Mouse (Mus musculus) c-Kit-negative CD71-positive TER-119-positive erythroid progenitor cells, embryonic 14.5 days (primary cell): ENCODE measurements around the gene Calcoco1.

Experiments
- DNase-seq: peaks from one replicate; pipeline ENCODE4 v3.0.0-alpha.2; 2013; ENCODE audit warnings: low read depth, low spot score

Gene Calcoco1

DNA sequence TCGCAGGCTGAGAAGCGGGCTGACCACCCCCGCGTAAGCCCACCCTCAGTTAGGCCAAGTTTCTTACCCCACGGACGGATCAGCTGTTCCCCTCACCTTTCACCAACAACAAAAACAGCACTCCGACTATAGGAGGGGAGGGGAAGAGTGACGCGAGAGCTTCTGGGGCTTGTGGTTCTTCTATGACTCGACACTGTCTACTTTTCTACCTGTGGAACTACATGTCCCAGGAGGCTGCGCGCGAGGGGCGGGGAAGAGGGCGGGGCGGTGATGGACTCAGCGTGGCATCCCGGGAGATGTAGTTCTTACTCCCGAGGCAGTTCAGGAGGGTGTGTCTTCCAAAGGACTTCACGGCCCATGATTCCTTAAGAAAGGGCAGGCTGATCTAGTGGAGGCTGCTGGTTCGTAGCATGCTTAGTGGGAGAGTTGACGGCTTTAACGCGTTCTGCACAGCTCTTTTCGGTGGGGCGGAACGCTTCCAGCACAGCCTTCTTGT, at the start of gene Calcoco1:
Gene Calcoco1 (minus strand): TSS at position 199 of the 496 bp plus-strand sequence.
- DNase-seq, result peak; percentile 93

DNA sequence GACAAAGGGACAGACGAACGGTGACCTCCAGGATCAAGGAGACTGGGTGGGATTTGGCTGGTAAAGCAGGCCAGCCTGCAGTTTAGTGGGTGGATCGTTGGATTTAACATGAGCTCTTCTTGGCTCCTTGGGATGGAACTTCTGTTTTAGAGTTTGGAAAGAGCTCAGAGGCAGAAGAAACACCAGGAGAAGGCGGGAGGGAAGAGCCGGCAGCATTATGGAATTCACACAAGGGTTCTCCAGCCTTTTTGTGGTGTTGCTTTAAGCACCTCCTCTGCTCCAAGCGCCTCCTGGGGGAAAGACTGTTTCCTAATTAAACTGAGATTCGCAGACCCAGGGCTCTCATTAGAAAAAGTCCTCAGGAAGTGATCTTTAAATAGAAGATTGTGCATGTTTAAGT, 48.9 kb upstream of the Calcoco1 start:
- DNase-seq, result no peak

DNA sequence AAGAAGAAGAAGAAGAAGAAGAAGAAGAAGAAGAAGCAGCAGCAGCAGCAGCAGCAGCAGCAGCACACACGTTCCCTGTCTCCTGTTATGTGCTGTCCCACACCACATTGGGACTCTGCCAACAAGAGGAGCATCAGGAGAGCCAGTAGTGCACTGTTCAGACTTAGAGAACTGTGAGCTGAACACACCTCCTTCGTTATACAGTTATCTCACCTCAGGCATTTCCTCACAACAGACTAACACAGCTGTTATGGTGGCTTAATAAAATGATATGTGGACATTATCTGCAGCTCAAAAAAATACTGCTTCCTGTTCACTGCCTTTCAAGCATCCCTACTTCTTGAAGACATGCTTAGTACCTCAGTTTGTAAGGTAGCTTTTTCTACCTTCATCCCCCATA, 43.2 kb upstream of the Calcoco1 start:
- no peak for DNase-seq

DNA sequence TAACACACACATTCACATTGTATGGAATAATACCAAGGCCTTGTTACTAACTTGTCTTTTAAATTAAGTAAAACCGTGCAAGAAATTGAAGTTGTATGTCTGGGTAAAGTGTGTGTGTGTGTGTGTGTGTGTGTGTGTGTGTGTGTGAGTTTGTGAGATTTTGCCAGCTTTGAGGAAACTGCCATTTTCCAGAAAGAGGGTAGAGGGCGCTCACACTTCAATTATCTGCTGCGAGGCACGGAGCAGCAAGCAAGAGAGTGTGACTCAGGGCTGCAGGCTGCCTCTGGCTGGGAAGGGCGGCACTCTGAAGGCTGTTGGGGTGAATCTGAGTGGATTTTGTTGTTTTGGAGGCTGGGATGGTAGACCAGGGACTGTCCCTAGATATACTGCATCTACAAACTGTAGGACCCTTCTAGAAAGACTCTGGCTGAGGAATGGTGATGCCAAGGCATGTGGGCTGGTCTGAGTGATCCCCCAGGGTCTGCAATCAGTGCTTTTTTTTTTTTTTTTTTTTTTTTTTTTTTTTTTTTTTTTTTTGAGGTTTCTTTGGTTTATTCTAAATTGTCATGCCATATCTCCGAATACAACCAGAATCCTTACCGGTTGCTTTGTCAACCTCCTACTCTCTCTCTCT, 39.9 kb upstream of the Calcoco1 start:
- no peak for DNase-seq

DNA sequence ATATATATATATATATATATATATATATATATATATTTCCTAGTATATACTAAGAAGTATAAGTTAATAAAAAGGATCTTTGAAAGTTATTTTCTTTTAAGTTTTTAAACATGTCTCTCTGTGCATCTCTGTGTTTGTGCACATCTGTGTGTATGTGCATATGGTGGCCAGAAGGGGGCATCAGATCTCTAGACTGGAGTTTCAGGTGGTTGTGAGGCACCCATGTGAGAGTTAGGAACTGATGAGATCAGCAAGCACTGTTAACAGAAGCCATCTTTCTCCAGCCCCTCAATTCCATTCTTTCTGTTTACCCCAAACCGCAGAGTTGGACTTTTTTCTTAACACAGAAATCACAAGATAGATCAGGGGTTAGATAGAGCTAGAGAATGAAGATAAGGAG, 35.7 kb upstream of the Calcoco1 start:
- no peak for DNase-seq

DNA sequence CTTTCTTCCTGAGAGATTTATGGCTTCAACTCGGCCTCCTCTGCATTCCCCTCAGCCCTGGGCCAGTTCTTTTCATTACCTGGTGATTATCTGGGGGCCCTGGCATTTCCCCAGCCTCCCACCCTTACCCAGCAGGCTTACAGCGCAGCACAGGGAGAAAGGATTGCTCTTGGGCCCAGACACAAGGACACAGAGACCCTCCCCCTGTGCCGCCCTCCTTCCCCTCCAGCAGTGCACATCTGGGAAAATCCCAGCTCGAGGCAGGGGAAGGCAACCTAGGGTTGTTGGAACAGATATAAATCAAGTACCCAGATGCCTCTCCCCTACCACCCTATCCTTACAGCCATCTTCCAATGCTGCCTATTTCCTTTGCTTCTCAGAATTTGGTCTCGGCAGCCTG, 33.1 kb upstream of the Calcoco1 start:
- DNase-seq, result no peak

DNA sequence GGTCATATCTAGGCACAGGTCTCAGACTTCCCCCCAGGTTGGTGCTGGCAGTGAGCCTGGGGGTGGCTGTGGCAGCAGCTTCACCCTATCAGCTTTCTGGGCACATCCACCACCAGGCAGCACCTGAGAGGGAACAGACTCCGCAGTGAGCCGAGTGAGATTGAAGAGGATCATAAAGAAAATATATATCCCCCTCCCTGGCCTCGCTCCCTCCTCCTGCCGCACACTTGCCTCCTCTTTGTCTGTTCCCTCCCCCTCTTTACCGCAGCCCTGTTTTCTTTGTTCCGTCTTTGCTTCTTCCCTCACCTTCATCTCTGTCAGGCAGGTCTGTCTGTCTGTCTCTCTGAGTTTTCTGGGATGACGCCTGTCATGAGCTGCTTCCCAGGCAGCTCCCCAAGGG, 32.4 kb upstream of the Calcoco1 start:
- no peak for DNase-seq

DNA sequence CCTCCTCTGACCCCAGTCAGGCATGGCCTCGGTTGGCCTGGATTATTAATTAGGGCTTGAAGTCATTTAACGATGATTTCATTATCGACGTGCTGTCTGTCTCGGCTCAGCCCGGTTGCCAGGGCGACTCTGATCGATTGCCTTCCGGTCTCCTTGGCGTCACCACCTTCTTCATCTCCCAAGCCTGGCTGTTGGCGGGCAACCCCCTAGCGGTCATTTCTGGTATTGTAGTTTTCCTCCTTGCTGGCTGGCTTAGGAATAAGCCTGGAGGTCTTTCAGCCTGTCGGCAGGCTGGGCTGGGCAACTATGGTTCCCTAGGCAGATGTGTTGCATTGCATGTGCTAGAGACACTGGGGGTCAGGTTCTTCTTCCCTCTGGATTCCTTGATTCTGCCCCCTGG, 31.2 kb upstream of the Calcoco1 start:
- peak; percentile 31 for DNase-seq

DNA sequence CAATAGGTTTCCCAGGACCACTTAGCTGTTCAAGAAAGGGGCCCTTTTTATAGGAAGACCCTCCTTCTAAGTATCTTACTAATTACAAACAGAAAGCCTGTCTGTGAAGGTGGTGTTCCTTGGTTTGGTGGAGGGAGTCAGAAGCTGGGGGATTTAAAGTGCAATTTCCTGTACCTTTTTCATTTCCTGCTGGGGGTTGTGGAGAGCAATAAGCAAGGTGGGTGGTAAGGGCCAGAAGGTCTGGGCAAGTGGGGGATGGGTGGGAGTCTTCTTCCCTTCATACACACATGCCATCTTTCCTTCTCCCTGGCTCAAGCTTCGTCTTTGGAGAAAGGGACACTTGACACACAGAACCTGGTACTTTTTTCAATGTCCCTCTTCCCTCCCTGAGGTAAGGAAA, 30.2 kb upstream of the Calcoco1 start:
- DNase-seq, result no peak

DNA sequence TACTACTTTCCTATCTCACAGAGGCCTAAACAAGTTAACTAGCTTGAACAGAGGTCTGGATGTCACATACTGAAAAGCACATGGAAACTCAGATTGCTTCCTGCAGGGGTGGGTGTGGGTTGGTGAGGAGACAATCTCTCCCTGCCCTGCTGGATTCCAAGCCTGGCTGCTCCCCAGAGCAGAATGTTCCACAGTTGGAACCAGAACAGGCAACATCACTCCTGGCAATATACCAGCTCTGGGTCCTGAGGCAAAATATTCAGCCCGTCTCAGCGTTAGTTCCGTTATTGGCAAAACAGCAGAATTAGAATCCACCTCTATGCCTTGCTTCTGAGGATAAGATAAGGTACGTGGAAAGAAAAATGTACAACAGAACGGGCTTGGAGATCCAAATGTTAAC, 28.3 kb upstream of the Calcoco1 start:
- no peak for DNase-seq

DNA sequence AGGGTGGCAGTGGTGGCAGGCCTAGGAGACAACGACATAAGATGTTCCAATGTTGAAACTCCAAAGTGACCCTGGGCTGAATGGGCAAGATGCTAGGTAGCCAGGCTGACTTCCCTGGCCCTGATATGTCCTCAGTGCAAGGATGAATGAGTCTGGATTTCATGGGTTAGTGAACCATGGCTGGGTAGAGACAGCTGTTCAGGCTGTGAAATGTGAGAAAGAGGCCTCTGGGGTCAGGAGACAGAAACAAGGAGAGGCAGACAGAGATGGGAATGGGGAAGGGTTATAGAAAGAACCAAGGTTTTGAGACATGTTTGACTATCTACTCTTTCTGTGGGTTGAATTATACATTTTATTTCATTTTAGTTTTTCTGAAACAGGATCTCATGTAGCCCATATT, 27.1 kb upstream of the Calcoco1 start:
- no peak for DNase-seq

DNA sequence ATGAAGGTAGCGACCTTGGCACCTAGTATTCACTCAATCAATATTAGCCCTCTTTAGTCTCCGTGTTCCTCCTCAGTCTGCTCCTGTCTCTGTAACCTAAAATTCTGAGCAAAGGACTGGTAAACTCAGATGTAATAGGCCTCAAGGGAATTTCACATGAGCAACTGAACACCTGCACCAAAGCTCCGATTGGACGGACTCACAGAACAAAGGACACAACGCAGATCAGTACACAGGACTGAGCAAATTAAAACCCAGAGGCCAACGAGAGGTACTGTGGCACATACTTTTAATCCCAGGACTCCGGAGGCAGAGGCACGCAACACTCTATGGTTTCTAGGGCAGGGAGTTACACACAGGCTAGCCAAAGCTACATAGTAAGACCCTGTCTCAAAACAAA, 25.9 kb upstream of the Calcoco1 start:
- DNase-seq, result no peak

DNA sequence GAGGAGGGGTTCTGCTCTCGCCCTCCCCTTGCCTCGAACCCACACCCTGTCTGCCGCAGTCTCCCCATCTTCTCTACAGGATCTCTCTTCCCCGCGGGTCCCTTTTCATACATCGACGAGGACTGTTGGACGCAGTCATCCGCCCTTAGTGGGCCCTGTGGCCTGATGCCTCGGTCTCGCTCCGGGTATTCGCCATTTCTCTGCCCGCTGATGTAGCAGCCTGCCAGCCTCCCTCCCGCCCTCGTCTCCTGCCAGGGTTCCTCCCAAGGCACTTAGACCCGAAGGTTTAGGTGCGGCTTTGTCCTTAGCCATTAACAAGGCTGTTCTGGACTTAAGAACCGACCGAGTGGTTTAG, 25.3 kb upstream of the Calcoco1 start:
- no peak for DNase-seq

DNA sequence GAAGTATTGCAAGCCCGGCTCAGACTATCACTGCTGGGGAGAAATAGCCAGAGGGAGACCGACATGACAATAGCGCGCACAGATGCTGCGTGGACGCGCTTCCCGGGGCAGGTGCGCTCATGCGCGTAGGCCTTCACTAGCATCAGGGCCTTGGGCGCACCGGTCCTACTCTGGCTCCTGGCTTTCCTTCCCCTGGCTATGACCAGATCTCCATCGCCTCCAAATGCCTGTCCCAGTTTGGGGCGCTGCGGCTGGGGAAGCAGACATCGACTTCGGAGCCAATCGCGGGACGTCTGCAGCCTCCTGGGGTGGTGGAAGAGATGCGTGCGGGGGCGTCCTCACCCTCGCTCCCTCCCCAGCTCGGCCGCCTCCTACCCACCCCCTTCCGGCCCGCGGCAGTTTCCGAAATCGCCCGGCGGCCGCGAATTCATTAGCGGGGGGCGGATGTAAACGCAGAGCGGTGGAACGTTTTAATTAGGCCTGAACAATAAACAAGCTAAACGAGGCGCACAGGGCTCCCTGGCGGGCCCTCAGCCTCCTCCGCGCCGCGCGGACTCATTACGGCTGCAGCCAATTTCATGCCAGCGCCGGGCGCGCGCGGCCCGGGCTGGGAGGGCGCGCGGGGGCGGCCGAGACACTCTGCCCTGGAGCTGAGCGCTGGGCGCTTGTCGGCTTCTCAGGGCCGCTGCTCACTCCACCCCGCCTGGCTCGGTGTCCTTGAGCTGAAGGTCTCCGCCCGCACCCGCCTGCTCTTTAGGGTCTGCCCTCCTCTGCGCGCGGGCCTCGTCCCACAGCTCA, 24.7 kb upstream of the Calcoco1 start:
- DNase-seq, result no peak

DNA sequence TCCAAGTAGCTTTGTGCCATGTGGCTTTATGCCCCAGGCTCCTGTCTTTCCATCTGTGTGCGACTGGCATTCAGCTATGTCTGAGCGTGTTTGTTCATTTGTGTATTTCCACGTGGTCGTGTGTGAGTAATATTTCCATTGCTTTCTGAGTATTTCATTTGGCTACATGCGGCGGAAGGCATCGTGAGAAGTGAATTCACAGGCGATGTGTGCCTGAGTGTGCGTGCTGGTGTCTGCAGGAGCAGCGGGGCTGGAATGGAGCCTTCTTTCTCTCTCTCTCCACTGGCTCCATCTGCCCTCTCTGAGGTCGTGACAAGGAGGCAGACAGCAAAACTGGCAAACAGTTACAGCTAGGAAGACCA, 24.1 kb upstream of the Calcoco1 start:
- DNase-seq, result no peak

DNA sequence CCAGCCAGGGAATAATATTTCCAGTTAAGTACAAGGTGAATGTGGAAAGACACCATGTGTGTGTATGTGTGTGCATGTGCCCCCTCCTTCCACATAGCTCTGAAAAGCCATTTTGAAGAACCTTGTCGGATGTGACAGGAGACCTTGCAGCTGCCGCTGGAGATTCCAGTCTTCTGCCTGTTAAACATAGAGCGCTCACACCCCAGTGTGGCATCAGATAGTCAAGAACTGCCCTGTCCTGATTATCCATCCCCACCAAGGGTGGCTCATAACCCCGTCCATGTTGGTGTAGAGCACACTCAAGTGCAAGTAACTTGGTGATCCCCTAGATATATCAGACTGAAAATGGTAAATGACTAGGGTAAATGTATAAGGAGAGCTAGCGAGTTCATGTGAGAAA, 23.4 kb upstream of the Calcoco1 start:
- DNase-seq, result no peak

DNA sequence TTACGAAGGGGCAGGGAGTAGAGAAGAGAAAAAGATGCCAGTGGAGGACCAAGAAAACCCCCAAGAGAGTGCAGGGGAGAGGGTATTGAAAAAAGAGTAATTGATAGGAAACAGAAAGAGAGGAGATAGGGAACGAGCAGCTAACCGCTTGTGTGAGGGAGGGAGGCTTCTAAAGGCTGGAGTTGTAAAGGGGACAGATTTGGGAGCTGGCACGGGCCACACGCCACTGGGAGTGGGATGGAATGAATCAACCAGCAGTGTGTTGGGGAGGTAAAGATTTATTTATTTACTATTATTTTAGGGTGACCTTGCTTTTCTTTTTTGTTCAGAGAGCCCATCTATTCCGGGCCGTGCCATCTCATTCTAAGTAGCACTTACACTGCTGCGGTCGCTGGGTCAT, 22.9 kb upstream of the Calcoco1 start:
- no peak for DNase-seq

DNA sequence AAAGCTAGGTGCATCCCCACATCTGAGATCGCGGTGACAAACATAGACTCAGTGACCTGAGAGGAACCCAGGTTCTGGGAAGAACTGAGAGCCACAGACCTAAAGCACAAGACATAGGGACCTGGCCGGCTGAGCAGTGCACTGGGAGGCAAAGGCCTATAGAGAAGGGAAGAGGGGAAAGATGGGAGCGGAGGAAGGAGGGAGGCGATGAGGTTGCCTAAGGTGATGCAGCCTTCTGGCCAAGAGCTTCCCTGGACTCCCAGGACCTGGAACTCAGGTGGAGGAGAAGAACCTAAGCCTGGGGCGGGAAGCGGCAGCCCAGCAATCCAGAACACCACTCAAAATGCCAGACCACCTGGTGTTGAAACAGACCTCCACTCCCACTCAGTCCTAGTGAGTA, 22.4 kb upstream of the Calcoco1 start:
- DNase-seq, result no peak

DNA sequence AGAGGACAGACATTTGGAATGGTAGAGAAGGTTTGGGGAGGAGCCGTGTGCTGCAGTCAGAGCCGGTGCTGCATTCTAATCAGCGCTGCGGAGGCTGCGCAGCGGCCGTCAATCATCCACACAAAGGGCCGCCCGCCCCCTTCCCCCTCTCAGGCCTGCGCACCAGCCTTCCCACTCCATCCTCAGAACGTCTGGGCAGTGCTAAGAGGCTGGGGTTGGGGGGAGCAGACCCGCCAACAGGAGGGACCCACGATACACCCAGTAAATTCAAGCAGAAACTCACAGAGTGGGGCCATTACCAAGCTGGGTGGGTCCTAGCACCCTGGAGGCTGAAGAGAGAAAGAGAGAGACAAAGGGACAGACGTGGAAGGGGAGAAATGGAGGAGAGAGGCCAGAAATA, 22.0 kb upstream of the Calcoco1 start:
- no peak for DNase-seq

DNA sequence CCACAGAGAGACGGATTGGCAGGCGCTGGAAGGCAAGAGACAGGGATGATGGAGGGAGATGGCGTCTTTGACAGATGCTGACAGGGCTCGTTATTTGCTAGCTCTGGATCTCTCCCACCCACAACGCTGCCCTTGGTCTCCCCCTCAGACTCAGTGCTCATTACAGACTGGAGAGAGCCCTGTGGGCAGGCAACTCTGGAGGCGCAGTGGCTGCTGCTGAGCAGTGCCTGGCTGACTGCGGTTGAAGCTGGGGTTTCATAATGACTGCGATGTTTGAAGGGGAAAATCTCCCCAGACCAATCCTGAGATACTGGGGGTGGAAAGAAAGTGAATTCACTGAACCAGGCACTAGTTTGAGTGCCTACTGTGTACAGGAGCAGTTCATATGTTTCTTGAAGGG, 21.2 kb upstream of the Calcoco1 start:
- DNase-seq, result no peak

DNA sequence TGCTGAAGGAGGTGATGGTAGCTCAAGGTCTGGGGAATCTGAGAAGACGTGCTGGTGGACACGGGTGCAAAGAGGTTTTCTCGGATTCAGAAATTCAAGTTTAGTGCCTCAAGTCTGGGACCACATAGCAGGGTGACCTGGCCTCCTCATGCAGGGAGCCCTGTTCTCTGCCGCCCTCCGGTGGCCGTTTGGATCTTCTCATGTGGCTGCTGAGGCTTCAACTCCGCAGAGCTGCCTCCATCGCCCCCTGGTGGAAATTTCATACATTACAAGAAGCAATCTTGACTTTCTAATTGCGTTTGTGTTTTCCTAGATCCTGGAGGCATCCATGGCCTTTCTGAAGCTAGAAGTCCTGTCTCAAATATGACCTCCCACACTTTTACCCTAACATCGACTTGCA, 20.6 kb upstream of the Calcoco1 start:
- DNase-seq, result peak; percentile 58

DNA sequence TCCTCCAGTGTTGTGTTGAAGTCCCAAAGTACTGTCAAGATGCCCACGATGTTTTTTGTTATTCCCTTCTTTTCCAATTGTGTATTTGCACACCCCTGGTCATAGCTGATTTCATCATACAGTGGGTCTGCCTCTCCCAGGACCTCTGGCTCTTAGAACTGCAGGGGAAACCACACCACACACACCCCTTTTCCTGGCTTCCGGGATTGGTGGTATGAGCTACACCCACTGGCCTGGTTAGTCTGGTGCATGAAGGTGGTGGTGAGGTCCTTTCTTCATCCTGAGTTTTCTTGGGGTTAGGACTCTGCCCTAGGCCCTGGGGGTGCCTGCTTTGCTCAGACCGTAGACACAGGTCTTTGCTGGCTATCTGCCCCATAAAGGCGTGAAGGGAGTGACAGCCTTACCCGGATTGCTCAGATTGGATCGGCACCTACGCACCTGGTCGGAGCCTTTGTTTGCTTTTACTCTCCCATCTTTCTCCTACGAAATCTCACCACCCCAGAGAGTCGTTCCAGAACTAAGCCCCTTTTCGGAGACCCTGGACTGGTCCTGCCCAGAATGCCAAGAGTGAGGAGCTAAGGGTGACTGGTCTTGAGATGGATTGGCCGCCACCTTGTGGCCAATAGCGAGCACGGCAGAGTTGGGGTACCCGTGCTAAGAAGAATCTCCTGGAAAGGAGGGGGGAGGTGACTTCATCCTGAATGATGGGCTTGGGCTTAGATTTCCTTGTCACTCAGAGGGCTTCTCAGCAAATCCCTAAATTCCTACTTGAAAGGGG, 17.7 kb upstream of the Calcoco1 start:
- no peak for DNase-seq

DNA sequence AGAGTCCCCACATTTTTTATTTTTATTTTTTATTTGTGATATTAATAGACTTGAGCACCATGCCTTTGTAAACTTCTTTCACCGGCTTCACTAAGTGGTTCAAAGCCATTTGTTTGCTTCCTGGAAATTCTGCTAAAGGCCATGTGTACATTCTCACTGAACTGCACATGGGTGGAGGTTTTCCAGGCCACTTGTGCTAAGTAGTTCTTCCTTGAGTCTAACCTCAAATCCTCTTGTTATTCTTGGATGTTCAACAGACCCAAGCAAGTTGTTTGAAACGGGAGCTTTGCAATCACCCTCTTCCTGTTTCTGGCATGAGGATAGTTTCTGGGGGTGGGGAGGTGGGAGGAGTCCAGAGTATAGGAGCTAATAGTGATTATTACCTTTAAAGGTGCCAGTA, 16.5 kb upstream of the Calcoco1 start:
- DNase-seq, result no peak
